Mouse (Mus musculus) urinary bladder, adult 18-20 months (tissue): ENCODE measurements at regions not wholly inside any gene's neighbourhood (a gene's known extent, or its start where the extent isn't known, plus 50 kb on each side); places are given as distances from the start of the nearest gene placed in this dataset.
"Not testable (repeated sequence)": the region's sequence is repeated elsewhere in the genome, so short reads cannot be mapped to it uniquely, and the experiment has no call there.

ENCODE experiments used
- DNase-seq, 2 experiments: peaks; one replicate each; pipeline ENCODE4 v3.0.0; 2022; ENCODE audit warnings: low spot score in 2 of 2, mixed read lengths in 2 of 2

DNA sequence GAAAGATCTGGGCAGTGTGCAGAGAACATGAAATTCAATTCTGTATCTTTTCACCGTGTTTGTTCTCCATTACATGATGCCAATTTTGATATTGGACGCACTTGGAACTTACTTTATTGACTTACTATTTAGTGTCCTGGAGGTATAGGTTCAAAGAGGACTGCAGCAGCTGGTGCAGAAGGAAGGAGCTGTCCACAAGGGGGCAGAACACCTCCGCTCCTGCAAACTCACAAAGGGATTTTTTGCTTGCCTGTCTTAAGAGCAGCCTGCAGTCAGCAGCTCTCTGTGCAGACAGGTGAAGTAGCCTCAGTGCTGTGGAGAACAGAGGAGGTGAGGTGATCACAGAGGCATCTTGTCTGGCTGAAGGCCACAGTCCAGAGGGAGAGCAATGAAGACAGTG is 84.8 kb upstream of the Olfr1507 start:
- no peak for DNase-seq

GRCm38 (mm10) chr14:52566920-52567319 is 71.4 kb upstream of the Olfr1507 start:
- no peak for DNase-seq

- DNase-seq = no peak
These were observed 70.1 kb upstream of the Olfr1507 start for GRCm38 (mm10) chr14:52565606-52566005.

- DNase-seq = not testable (repeated sequence)
These were observed 60.8 kb upstream of the Olfr1507 start for GRCm38 (mm10) chr14:52556340-52556739.

GRCm38 (mm10) chr14:52553399-52553798 is 57.9 kb upstream of the Olfr1507 start:
- DNase-seq = no peak

DNA sequence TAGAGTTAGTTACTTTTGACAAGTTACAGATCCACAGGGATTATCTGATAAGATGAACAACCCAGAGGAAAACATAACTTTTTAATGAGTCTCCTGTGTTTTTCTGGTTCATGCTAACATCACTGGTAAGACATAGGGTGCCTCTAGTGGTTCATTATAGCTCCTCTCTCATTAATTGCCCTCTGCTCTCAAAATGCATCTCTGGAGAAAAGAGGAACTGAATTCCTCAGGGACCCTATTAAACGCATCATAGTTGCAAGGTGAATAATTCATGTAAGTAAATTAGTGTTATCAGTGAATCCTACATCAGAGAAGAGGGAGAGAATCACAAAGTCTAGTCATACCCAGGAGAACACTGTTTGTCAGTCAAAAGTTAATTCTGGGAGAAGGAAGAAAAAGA is 52.4 kb upstream of the Olfr1507 start:
- no peak for DNase-seq
